33 mouse cellular contexts compared by ENCODE assay signal in the genomic region with DNA sequence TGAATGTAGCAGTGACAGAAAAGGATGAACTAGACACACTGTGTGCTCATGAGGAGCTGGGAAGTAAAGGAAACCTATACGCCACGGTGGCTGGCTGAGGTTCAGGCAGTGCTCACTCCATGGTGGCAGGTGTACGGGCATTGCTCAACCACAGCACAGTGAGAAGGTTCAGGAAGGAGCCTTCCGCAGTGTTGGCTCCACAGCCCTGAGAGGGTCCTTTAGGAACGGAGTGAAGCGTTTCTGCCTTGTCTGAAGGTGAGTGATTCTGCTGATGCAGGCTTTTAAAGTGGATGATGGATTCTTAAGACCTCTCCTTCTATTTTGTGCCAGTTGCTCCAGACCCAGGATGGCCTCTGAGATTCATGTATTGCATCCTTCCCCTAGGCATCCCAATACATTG.
"Had no signal": no experiment of that assay in that cellular context is flagged by ENCODE, and none has a peak within 500 bp of the region (broad histone marks: within the 10 kb centered on the region; RNA-seq: fewer than 3 reads in every experiment).

No protein-coding gene starts in this region.

- H3K4me1 ChIP-seq: hindbrain, embryonic 12.5 days; hindbrain, embryonic 15.5 days; intestine, embryonic 15.5 days had no signal

- DNase-seq: heart, postnatal 10 days; heart, postnatal 36 days; heart, postnatal 4 days; kidney, adult 11 months; kidney, adult 18-20 months; kidney, adult 2 months; kidney, adult 8-10 months; kidney, adult 9 months; kidney, postnatal 14 days; kidney, postnatal 25 days; kidney, postnatal 36 days; kidney, postnatal 4 days; layer of hippocampus, adult 9-11 months; layer of hippocampus, postnatal 36 days had no signal

- H3K9me3 ChIP-seq: heart, embryonic 10.5 days; heart, embryonic 12.5 days; heart, embryonic 13.5 days; heart, embryonic 15.5 days; hindbrain, embryonic 10.5 days; hindbrain, embryonic 12.5 days; hindbrain, embryonic 13.5 days; hindbrain, embryonic 15.5 days; intestine, embryonic 15.5 days; kidney, embryonic 15.5 days had no signal

- H3K9ac ChIP-seq: heart, embryonic 12.5 days; heart, embryonic 13.5 days; heart, embryonic 15.5 days; hindbrain, embryonic 12.5 days; hindbrain, embryonic 13.5 days; hindbrain, embryonic 14.5 days; hindbrain, embryonic 15.5 days; intestine, embryonic 15.5 days; kidney, embryonic 15.5 days had no signal

- H3K4me3 ChIP-seq: heart, embryonic 10.5 days; heart, embryonic 12.5 days; heart, embryonic 13.5 days; heart, embryonic 15.5 days; hindbrain, embryonic 10.5 days; hindbrain, embryonic 12.5 days; hindbrain, embryonic 13.5 days; hindbrain, embryonic 15.5 days; intestine, embryonic 15.5 days; kidney, embryonic 15.5 days; layer of hippocampus, adult 2 months had no signal

- H3K27me3 ChIP-seq: heart, embryonic 12.5 days; heart, embryonic 13.5 days; heart, embryonic 15.5 days; intestine, embryonic 15.5 days; kidney, embryonic 15.5 days had no signal

- H3K27ac ChIP-seq: heart, embryonic 10.5 days; heart, embryonic 13.5 days; heart, embryonic 15.5 days; hindbrain, embryonic 10.5 days; hindbrain, embryonic 12.5 days; hindbrain, embryonic 13.5 days; hindbrain, embryonic 14.5 days; hindbrain, embryonic 15.5 days; hindbrain, postnatal 0 days; intestine, embryonic 15.5 days; kidney, embryonic 15.5 days; kidney, postnatal 0 days; layer of hippocampus, adult 2 months had no signal

- ATAC-seq: hindbrain, embryonic 16.5 days; hindbrain, postnatal 0 days; inflammation-experienced regulatory T-cells, adult 6 months; intestine, embryonic 15.5 days; intestine, embryonic 16.5 days; intestine, postnatal 0 days had no signal

- H3K4me2 ChIP-seq: heart, embryonic 11.5 days; heart, embryonic 12.5 days; heart, embryonic 13.5 days; heart, embryonic 15.5 days; hindbrain, embryonic 12.5 days; hindbrain, embryonic 13.5 days; hindbrain, embryonic 14.5 days; hindbrain, embryonic 15.5 days; intestine, embryonic 15.5 days; kidney, embryonic 15.5 days had no signal

- H3K36me3 ChIP-seq: heart, embryonic 10.5 days; heart, embryonic 12.5 days; heart, embryonic 13.5 days; heart, embryonic 15.5 days; hindbrain, embryonic 10.5 days; hindbrain, embryonic 12.5 days; hindbrain, embryonic 13.5 days; hindbrain, embryonic 15.5 days; intestine, embryonic 15.5 days; kidney, embryonic 15.5 days had no signal
